Mouse (Mus musculus) large intestine, adult 2 months (tissue): ENCODE measurements at regions not wholly inside any gene's neighbourhood (a gene's known extent, or its start where the extent isn't known, plus 50 kb on each side); places are given as distances from the start of the nearest gene placed in this dataset.

Source experiments
- DNase-seq: peaks from one replicate; pipeline ENCODE4 v3.0.0-alpha.2; 2012; ENCODE audit warnings: low read depth, low spot score
- WGBS: fragments of 180-500 bp; shearing (Covaris S2); methylation state at CpG from one replicate; pipeline ENCODE4 v1.1.7; 2018; 5-methylcytosine and 5-hydroxymethylcytosine counted together

DNA sequence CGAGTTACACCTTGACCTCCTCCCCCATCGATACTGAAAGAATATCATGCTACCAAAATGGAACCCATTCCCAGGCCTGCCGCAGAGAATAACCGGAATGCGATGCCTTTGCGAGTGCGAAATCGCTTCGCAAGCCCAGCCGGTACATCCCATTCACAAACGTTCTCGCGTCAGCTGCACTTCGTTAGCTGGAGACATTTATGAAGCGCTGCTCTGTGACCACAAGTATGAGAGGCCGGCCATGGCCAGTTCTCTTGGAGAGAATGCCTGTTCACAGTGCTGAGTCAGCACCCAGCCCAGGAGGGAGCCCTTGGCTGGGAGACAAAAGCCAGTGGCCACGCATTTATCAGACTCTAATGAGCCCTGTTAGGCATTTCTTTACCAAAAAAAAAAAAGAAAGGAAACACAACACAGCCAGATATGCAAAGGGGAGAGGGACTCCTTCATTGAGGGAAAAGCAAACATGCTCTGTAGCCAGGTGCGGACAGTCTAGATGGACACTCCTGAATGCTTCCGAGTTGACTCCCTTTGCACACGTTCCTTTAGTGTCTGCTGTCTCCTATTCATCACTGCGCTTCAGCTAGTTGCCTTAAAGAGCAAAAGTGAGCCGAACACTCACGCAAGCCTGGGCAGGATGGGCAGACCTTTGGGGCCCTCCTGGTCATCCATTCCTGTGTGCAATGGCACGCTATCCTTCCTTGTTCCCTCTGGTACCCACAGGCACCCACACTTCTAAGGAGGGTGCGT lies 131.4 kb downstream of the Ackr3 start:
- no peak for DNase-seq
- WGBS, result 70% methylated on average over 25 of the region's 25 CpGs

- 72% methylated on average over 12 of the region's 12 CpGs for WGBS
- no peak for DNase-seq
These were observed 134.1 kb downstream of the Ackr3 start for GRCm38 (mm10) chr1:90337876-90338316.

- no peak for DNase-seq
- WGBS, result 39% methylated on average over 1 of the region's 1 CpGs
These were observed 138.6 kb downstream of the Ackr3 start for GRCm38 (mm10) chr1:90342346-90342745.

GRCm38 (mm10) chr1:90343492-90343891 lies 139.7 kb downstream of the Ackr3 start:
- 59% methylated on average over 2 of the region's 2 CpGs for WGBS

DNA sequence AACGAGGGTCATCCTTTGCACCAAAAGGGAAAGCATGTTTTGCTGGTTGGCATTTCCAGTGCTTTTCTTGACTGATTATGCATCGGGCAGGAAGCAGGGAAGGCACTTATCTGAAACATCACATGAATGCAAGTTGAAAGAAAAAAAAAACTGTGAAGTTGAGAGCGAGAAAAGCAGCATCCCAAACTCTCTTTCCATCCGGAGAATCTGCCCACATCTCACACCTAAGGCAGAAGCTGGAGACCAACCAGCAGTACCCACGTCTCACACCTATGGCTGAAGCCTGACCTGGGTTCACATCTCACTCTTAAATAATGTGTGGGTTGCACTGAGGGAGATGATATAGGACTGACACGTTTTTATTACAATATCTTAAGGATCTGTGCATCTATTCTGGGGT lies 143.3 kb downstream of the Ackr3 start:
- no peak for DNase-seq
- 80% methylated on average over 6 of the region's 6 CpGs for WGBS

More at GRCm38 (mm10) chr1:90343492-90343891, 139.7 kb downstream of the Ackr3 start:
- no peak for DNase-seq

DNA sequence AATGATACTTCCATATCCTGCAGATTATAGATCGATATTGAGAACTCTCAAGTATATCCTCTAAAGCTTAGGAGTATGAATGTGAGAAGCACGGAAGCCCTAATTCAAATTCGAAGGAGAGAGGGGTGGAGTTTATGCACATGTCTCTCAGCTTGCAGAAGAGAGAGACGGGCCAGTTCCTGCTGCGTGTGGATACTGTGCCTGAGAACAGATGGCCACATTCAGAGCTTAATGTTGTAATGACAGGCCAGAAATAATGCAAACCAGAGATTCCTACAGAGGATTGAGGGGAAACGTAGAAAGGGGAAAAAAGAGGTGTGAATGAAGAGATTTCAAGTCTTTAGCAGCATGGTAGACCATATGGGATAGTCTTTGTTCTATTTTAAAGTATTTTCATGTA lies 145.8 kb downstream of the Ackr3 start:
- DNase-seq, result no peak
- WGBS, result 63% methylated on average over 6 of the region's 6 CpGs

DNA sequence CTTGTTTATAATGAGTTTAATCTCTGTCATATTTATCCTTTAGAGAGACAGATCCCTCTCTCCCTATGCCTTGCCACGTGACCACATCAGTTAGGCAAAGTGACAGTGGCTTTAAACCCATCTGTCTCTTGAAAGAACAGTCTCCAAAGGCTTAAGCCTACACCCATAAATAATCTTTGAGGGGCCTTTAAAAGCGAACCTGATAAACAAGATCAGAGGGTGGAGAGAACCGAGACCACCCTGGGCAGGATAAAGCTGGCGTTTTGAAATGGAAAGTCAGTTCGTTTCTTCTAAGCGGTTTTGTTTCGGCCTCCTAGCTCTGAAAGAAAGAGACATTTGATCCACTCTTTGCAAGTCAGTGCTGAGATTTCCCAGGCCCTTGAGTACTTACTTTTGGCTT lies 149.5 kb downstream of the Ackr3 start:
- 69% methylated on average over 7 of the region's 7 CpGs for WGBS
- no peak for DNase-seq

- 60% methylated on average over 3 of the region's 3 CpGs for WGBS
- DNase-seq, result no peak
These were observed 152.8 kb downstream of the Ackr3 start for GRCm38 (mm10) chr1:90356567-90356966.

DNA sequence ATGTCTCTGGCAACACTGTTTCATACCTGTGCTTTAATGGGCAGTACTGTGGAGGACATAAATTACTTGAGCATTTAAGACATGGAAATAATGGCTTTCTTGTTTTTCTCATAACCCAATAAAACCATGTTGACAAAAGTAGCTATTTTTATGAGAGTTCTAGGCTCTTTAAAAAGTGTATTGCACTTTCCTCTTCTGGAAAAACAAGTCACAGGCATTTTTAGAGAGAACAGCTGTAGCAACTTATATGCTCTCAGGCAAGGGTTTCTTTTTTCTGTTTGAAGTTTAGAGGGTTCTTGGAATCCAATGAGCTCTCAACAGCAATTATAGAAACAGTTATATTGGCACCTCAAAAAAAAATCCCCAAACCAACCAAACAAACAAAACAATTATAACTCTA lies 153.6 kb downstream of the Ackr3 start:
- DNase-seq, result no peak

DNA sequence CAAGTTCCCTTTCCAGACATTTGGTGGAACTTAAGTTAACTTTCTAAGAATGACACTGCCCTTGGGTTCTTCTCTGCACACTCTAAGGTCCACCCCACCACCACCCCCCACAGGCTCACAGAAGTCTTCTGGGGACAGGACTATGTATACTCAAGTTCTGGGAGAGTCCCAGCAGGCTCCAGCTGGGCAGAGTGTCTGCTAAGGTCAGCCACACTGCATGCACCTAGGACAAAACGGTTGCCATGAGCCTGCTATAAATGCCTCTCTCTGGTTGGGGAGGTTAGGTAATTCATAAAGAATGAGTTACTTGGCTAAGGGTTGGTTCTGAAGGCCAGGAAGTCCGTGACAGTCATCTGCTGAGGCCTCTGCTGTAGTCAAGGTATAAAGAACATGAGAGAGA lies 155.2 kb downstream of the Ackr3 start:
- no peak for DNase-seq
- 51% methylated on average over 2 of the region's 2 CpGs for WGBS

- 77% methylated on average over 3 of the region's 3 CpGs for WGBS
- DNase-seq, result no peak
These were observed 156.3 kb downstream of the Ackr3 start for GRCm38 (mm10) chr1:90360065-90360464.

GRCm38 (mm10) chr1:90364444-90364843 lies 160.7 kb downstream of the Ackr3 start:
- WGBS, result 59% methylated on average over 4 of the region's 4 CpGs
- DNase-seq, result no peak

GRCm38 (mm10) chr1:90368581-90368980 lies 164.8 kb downstream of the Ackr3 start:
- DNase-seq, result no peak
- WGBS, result 80% methylated on average over 10 of the region's 10 CpGs

- 58% methylated on average over 2 of the region's 2 CpGs for WGBS
- no peak for DNase-seq
These were observed 165.5 kb downstream of the Ackr3 start for GRCm38 (mm10) chr1:90369287-90369686.

GRCm38 (mm10) chr1:90370766-90371165 lies 167.0 kb downstream of the Ackr3 start:
- WGBS, result 73% methylated on average over 5 of the region's 5 CpGs
- DNase-seq, result no peak

GRCm38 (mm10) chr1:90373001-90373400 lies 169.2 kb downstream of the Ackr3 start:
- 91% methylated on average over 5 of the region's 5 CpGs for WGBS
- DNase-seq, result no peak

DNA sequence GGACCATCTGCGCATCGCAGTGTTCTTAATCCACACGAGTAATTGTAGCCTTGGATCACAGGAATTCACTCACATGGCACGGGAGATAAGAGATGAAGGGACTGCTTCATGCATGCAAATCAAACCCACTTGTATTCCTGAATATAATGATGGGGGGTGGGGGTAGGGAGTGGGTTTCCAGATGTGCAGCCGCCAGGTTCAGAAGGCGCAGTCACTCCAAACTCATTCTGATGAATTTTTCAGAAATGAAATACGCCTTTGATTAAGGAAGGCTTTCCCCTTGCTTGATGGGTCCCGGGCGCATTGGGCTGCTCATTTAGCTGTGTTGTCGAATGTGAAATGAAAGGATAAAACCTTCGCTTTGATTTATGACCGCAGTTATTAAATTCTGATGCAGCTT lies 170.7 kb downstream of the Ackr3 start:
- 82% methylated on average over 12 of the region's 12 CpGs for WGBS
- no peak for DNase-seq

DNA sequence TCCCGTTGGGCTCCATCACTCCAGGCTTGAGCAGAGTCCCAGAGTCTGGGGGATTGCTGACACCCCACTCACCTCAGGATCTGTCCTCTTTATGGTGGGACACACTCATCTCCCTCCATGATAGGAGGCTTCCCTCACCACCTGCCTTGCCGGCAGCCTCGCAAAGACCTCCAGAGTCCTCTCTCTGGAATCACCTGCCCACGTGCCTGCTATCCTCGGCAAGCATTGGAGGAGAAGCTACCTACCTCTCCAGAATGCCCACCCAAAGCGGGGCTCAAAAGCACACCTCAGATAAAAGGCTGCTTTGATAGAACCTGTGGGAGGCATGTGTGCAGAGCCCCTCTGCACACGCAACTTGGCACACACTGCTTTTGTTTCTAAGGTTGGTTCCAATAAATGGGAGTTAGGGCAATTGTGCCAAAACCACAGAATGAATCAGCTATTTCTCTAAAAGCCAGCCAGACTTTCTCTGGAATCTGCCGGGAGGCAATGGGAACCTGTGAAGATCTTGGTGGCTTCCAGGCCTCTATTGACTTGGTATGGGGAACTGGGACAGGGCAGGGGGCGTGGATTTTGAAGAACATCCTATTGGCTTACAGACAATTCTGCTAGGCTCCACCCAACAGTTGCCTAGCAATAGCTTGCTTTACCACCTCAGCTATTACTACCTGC lies 176.4 kb downstream of the Ackr3 start:
- DNase-seq, result no peak
- WGBS, result 71% methylated on average over 9 of the region's 9 CpGs

DNA sequence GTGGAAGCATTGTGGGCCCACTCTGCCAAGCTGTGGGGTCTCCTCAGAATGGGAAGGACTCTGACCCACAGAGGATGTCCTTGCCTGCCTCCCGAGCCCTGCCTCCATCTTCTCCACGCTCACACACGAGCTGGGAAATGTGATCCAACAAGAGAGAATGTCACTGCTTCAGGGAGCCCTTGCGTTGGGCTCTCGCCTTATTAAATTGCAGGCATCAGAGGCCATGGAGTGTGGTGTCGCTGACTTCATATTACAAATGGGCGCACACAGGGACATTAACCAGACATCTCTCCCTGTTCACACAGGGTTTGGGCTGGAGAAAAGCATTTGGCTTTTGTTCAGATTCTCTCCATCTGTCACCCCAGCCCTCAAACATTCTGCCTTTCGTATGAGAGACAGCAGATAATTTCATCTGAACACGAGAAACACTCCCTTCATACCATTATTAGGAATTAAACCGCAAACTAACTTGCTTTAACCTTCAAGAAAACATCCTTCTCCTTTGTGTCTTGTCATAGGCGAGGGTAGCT lies 179.2 kb downstream of the Ackr3 start:
- WGBS, result 86% methylated on average over 11 of the region's 11 CpGs
- no peak for DNase-seq

- DNase-seq, result no peak
- WGBS, result 74% methylated on average over 4 of the region's 4 CpGs
These were observed 181.2 kb downstream of the Ackr3 start for GRCm38 (mm10) chr1:90385024-90385423.

DNA sequence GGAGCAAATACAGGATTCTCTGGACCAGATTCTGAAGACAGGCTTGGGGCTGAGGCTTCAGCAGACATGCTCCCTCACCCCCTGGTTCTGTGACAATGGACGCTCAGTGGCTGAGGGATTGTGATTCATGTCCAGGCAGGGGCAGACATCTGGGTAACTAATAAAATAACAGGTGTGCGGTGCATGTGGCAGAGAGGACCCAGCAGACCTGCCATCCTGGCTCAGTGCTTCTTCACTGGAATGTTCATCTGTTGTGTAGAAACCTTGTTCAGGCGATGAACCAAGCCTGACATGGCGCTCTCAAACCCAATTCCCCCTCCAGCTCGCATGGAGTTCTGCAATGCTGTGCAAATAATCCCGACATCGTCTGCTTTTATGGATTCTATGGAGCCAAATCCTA lies 183.0 kb downstream of the Ackr3 start:
- 85% methylated on average over 7 of the region's 7 CpGs for WGBS

More for the DNA sequence above, 183.0 kb downstream of the Ackr3 start:
- no peak for DNase-seq
